Mouse (Mus musculus) layer of hippocampus, adult 9-11 months (tissue): ENCODE data around the gene Tubg1.
"Not testable (repeated sequence)": the region's sequence is repeated elsewhere in the genome, so short reads cannot be mapped to it uniquely, and the experiment has no call there.

Source experiments
- DNase-seq: peaks from one replicate; pipeline ENCODE4 v3.0.0; 2022

Gene Tubg1

DNA sequence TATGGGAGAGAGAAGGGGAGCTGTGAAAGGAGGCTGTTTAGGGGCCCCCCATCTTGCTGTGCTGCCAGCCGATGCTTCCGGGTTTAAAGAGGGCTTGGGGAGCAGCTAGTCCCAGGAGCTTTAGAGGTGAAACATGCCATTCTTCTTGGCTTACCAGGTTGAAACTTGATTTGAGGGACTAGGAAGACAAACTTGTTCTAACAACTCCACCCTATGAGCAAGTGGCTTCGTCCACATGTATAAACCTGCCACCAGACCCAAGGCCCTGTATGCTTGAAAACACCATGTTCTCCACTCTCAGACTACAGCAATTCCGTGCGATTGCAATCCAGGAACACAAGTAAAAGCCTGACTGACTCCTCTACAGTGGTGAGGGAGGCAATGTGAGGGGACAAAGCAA is 16.7 kb upstream of the Tubg1 start:
- no peak for DNase-seq

DNA sequence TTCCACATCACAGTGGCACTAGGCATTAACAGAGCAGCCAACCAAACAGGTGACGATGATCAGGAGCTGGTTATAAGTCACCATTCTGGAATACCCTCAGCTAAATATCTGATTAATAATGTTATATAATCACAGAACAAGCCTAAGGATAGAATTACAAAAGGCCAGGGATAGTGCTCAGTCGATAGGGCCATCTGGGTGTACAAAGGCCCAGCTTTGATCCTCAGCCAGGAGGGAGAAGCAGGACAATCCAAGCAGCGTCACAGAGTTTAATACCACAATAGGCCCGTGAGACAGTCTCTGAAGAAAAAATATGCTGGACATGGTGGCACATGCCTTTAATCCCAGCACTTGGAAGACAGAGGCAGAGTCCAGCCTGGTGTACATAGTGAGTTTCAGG is 10.4 kb upstream of the Tubg1 start:
- no peak for DNase-seq

DNA sequence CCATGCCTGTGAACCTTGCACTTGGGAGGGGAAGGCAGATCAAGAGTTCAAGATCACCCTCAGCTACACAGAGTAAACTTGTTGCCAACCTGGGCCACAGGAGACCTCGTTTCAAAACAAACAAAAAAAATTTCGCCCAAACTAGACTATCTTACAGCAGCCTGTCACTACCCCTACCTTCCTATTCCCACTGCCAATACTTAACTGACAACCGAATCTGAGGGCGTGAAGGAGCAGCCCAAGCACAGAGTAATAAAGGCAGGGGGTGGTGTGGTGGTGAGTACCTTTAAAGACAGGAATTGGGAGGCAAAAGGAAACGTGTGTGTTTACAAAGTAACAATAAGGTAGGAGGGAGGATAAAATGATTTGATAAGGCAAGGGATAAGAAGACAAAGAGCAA is 9.0 kb upstream of the Tubg1 start:
- DNase-seq, result no peak

DNA sequence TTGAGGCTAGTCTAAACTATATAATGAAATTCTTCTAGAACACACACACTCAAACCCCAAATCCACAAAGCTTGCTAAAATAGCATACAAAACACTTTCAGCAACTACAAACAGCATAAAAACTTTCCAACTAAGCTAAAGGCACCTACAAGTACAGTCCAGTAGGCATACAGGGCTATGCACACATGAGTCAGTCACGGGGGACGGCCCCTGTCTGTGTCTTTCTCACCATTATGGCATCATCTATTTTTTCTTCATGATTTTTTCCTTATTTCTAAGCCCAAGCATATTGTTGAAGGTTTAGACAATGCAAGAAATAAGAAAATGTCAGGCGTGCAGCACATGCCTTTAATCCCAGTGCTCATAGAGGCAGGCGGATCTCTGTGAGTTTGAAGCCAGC is 8.6 kb upstream of the Tubg1 start:
- no peak for DNase-seq

DNA sequence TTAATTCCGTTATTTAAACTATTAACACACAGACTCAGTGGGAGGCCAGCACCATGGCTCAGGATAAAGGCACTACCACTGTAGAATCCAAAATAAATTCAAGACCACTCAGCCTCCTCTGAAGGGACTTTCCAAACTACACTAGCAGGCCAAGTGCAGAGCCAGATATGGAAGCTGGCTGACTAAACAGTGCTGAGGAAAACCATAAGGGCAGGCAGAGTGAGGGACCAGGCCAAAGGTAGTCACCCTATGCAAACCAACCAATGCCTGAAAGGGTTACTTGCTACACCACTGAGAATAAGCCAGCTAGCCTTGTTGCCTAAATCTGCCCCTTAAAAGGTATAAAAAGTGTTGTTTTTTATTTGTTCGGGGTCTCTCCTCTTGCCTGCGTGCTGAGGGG is 7.6 kb upstream of the Tubg1 start:
- DNase-seq, result no peak

DNA sequence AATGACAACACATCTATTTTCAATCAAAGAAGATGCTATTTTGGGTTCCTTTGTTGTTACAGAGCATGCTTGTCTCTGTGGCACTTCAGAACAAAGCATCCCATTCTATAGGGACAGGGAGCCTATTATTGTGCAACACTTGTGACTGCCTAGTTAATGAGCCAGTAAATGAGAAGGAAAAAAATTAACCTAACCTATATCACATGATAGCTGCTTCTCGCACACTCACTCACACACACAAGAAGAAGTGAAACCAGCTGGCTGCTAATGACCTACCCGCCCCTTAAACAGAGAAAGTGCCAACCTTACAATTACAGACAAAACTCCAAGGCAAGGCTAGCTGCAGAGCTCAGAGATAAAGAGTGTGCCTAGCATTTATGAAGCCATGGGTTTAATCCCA is 4.2 kb upstream of the Tubg1 start:
- DNase-seq, result peak; percentile 52

DNA sequence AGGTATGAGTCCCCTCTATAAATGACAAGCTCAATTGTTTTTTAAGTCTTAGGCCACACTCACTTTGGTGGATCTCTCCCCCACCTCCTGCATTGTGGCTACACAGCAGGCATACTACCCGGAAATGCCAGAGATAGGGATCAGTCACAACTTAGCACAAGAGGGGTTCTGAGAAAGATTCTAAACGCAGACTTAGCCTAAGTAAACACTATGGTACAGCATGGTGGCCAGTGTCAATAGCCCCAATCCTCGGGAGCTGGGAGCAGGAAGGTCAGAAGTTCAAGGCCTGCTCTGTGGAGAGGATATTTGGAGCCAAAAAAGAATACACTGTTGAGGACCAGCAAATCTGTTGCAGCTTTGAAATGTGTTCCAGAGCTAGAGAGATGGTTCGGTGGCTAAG is 1.6 kb upstream of the Tubg1 start:
- no peak for DNase-seq

DNA sequence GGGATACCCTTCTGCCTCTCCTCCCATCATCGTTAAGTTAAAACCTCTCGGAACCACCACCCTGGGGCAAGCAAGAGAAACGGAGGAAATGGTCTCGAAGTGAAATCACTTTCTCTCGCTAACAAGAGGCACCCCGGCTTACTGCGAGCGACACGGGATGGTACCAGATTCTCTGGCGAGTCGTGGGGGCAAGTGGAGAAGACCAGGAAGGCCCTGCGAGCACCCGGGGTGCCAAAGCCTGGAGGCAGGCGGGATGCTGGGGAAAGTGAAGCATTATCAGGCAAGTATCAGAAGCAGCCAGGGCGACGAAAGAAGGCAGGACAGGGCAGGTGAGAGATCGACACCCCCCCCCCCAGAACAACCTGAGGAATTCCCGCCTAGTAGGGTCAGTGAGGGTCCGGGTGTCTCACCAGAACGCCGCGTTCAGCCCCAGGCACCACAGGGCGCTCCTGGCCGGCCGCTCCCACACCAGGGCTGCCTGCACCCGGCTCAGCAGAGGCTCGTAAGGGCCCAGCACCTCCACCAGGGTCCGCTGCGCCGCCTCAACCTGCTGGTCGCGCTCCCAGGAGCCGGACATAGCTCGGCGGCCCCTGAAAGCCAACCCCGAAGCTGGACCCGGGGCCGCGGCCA is 492 bp upstream of the Tubg1 start:
- DNase-seq, result no peak

DNA sequence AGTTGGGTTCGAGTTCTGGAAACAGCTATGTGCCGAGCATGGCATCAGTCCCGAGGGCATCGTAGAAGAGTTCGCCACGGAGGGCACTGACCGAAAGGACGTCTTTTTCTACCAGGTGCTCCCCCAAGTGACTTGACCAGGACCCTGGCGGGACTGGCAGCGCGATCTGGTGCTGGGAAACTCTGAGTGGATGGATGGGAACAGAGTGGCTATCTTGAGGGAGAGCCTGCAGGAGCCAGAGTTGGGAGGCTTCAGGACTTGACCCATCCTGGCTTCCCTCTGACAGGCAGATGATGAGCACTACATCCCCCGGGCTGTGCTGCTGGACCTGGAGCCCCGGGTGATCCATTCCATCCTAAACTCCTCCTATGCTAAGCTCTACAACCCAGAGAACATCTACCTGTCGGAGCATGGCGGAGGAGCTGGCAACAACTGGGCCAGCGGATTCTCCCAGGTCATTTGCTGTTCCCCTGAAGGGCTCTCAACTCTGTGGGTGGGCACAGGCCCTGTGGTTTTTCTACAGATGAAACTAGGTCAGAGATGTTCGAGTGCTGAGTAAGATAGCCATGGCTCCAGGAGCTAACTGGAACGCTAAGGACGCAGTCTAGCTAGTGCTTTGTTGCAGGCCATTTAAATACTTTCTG is 929 bp downstream of the Tubg1 start:
- DNase-seq, result no peak

DNA sequence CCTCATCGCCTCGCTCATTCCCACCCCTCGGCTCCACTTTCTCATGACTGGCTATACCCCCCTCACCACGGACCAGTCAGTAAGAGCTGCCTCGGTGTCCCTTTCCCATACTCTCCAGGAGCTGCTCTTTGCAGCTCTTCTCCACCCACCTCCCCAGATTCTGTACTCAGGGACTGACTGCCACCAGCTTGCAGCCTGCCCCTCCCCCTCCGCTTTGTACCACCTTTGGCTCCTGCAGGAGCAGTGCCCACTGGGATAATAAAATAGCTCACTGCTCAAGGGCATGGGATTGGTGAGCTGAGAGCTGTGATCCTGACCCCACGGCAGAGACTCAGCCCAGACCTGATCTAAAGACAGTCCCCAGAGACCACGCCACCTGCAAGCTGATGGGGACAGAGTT is 4.8 kb downstream of the Tubg1 start:
- DNase-seq, result not testable (repeated sequence)

DNA sequence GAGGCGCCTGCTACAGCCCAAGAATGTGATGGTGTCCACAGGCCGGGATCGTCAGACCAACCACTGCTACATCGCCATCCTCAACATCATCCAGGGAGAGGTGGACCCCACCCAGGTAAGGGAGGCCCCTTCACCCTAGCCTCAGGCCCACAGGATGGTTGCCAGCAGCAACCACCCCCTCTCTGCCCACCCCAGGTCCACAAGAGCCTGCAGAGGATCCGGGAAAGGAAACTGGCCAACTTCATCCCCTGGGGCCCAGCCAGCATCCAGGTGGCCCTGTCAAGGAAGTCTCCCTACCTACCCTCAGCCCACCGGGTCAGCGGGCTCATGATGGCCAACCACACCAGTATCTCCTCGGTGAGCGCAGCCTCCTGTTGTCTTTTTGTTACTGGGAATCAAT is 5.3 kb downstream of the Tubg1 start:
- not testable (repeated sequence) for DNase-seq

DNA sequence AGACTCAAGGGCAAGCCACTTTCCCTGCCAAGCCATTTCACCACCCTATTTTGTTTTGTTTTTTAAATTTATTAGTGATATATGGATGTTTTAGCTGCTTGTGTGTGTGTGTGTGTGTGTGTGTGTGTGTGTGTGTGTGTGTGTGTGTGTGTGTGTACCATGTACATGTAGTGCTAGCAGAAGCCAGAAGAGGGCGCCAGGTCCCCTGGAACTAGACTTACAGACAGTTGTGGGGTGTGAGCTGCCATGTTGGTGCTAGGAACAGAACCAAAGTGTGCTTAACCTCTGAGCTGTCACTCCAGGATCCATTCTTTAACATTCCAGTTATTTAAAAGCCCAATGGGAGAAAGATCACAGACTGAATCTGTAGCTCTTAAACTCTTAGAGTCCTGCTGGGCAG is 7.3 kb downstream of the Tubg1 start:
- no peak for DNase-seq

DNA sequence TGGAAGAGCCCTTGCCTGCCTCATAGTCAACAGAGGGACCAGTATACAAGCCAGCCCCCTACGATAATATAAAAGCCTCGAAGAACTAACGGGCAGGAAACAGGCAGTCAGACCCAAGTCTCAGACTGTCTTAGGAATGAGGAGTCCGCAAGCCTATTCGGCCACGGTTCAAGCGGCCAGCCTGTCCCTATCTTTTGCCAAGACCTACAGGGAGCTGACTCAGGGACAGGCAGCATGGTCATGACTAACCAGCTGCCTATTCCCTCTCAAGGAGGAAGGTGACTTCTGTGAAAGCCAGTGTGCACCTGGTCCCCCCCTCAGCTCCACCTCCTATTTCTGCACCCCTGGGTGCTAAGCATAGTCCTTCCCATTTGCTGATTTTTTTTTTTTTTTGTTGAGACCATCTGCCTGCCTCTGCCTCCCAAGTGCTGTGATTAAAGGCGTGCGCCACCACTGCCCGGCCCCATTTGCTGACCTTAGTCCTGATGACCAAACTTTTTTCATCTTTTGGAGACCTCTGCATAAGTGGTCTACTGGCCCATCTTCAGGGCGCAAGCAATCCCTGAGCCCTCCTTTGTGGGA is 9.3 kb downstream of the Tubg1 start:
- no peak for DNase-seq

DNA sequence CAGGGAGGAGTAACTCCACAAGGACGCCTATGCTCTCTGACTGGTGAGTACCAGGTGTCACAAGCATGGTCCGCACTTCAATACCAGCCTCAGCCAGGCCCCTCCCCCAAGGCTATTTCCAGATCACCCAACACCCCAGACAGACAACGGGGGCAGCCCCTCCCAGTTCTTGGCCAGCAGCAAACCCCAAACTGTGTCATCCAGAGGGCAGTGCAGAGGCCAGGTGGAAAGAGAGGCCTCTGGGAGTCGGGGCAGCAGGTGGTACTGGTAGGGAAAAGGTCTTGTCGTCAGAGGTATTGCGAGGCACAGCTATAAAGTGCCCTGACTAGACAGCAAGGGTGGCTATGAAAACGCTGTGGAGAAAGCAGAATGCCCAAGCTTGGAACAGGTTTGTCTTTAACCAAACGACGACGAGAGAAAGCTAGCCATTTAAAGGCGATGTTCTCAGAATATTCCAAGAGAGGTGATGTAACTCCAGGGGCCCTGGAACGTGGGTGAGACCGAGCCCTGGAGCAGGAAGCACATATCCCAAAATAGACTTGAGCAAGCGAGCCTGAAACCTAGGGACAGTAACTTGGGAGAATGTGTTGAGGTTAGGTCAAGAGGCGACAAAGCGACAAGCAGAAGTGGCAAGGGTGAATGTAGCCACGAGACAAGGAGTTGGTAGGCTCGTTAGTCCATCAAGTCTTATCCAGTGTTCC is 10.5 kb downstream of the Tubg1 start:
- DNase-seq, result no peak

DNA sequence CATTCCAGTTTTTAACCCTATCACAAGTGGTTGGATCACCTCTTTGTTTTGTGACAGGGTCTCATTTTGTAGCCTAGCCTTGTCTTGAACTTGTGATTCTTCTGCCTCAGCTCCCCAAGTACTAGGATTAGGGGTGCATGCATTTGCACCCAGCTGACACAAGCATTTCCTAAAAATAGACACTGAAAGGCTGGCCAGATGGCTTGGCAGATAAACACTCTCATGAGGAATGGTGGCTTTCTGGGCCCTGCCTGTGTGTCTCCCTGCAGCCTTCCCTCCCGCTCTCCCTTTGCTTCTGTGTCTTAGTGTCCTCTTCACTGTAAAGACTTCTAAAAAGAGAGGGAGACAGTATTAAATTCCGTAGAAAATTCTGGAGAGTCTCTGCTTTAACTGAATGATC is 11.4 kb downstream of the Tubg1 start:
- DNase-seq, result peak; percentile 50

DNA sequence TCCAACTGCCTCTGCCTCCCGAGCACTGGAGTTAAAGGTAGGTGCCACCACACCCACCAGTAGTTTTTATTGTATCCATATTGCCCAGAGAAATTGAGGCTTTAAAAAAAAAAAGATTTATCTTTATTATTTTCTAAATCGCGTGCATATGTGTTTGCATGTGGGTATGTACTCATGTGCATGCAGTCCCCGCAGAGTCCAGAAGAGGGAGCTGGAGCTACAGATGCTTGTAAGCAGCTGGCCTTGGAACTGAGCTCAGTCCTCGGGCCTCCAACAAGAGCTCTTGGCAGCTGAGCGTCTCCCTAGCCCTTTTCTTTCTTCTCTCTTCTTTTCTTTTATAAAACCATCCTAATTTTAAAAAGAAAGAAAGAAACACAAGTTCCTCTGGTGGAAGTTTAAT is 12.0 kb downstream of the Tubg1 start:
- DNase-seq, result no peak

DNA sequence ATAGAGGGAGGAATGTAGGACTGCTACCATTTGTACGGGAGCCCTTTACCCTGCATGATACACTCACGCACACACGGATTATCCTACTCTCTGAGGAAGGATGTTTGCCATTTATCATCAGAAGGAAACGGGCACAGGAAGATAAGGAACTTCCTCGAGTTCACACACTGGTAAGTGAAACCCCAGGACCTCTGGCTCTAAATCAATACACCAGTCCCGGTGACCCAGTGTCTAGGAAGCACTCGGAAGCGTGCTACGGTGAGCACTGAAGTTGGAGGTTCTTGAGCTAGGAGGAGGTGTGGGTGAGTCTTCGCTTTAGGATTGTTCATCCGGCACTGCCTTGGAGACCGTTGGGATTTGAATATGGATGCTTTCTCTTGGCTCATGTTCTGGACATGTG is 13.3 kb downstream of the Tubg1 start:
- no peak for DNase-seq

DNA sequence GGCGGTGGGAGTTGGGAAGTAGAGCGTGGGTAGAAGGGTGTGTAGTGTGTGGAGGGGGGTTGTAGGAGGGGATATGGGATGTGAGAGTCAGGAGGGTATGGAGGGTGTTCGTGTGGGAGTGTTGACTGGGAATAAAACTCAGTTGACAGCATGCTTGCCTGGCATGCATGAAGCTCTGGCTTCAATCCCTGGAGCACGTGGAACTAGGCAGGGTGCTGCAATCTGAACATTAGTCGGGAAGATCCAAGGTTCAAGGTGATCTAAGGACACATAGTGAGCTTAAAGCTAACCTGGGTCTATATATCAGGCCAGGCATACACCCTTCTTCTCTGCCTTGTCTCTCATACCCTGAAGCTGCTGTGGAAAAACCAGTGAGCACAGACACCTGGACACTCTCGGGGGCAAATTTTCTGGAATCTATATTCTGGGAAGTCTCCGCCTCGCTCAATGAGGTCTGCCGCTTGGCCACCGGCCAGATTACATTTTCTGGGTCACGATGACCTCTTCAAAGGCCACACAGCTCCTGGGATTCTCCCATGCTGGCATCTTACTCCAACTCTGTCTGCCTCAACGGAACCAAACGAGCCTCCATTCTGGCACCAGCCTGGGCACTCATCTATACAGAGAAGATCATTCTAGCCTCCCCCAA is 14.6 kb downstream of the Tubg1 start:
- peak; percentile 39 for DNase-seq

DNA sequence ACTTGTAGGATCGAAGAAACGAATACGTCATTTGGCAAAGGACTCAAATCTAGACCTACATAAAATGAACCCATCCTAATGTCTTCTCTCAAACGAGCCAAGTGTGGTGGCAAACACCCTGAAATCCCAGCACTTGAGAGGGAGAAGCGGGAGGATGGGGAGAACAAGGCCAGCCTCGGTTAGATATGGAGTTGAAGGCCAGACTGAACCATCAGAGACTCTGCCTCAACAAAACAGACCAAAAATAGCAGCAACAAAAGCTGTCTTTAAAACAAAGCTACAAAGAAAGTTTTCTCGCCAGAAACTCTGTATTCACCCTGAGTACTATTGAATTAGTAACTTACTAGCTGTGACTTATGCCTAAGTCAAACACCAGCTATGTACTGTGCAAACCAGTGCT is 17.3 kb downstream of the Tubg1 start:
- no peak for DNase-seq

DNA sequence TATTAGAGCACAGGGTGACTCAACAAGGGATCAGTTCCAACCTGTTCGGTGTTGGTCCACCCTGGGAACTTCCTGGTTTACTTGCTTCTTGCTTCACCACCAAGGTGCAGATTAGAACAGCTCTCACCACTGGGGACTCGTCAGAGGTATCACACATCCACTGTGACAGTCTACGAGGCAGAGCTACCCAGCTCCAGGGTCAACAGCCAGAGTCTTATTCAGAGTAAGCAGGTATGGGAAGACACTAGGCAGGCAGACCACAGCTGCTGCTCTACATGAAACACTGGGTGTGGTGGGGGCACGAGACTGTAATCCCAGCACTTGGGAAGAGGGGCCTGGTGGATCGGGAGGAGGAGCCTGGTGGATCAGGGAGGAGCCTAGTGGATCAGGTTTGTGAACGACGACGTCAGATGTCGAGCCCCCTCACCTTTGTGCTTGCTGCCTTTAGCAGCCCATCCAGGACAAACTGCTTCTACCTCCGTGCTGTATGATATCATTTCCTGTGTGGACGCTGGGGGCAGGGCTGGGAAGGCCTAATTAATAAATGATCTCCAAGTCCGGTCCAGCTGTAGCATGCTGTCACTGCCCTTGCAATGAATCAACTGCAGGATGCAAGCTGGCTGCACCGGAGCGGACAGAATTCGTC is 18.9 kb downstream of the Tubg1 start:
- DNase-seq, result no peak

DNA sequence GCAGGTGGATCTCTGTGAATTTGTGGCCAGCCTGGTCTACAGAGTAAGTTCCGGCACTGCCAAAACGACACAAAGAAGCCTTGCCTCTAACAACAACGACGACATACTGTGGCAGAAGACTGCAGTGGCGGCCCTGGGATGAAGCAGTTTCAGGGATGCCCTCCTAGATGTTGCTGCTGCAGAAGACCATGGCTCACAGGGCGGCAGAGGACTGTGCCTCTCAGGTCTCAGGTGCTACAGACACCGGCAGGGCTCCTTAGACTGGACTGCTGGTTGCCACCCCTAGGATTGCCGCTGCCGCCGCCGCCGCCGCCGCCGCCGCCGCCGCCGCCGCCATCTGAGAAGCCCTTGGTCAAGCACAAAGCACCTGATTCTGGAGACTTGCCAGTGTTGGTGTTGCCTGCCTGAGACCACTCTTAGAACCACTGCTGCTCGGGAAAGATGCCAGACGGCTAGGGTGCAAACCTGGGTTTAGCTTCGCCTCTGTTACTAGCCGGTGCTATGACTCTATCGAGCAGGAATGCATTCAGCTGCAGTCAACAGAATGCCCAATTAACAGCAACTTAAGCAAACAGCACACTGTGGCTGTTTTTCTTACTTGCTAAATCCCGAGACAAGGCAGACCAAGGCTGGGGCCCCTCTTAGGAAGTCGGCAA is 20.6 kb downstream of the Tubg1 start:
- no peak for DNase-seq

DNA sequence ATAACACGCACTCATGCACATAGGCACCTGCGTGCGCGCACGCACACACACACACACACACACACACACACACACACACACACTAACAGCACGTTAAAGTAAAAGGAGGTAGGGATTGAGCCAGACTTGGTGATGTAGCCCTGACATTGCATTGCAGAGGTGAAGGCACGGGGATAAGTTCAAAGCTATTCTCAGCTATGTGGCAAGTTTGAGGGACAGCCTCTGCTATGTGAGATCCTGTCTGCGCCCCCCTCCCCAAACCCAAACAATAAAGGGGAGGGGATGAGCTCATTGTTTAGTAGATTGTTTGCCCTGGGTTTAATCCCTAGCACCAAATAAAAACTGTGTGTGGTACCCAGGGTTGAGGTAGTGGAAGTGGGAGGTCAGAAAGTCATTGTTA is 21.4 kb downstream of the Tubg1 start:
- DNase-seq, result no peak
